Mouse (Mus musculus) CH12F3 (cell line): ENCODE results near the gene Btbd2.

Experiments used
- in situ Hi-C: fragments of 300-500 bp; cut with MboI; formaldehyde crosslinking; loops from 2 replicates; pipeline ENCODE4 v1.14.3; 2020; ENCODE audit warnings: low sequenced_read_pairs

Gene Btbd2

GRCm38 (mm10) chr10:80671936-80672690, 15.2 kb upstream of the Btbd2 start:
- in situ Hi-C loops: no loop called here

- in situ Hi-C loops: no loop called here
These were observed 14.4 kb upstream of the Btbd2 start for GRCm38 (mm10) chr10:80671251-80671650.

- in situ Hi-C loops: no loop called here
These were observed 13.7 kb upstream of the Btbd2 start for GRCm38 (mm10) chr10:80670531-80670930.

DNA sequence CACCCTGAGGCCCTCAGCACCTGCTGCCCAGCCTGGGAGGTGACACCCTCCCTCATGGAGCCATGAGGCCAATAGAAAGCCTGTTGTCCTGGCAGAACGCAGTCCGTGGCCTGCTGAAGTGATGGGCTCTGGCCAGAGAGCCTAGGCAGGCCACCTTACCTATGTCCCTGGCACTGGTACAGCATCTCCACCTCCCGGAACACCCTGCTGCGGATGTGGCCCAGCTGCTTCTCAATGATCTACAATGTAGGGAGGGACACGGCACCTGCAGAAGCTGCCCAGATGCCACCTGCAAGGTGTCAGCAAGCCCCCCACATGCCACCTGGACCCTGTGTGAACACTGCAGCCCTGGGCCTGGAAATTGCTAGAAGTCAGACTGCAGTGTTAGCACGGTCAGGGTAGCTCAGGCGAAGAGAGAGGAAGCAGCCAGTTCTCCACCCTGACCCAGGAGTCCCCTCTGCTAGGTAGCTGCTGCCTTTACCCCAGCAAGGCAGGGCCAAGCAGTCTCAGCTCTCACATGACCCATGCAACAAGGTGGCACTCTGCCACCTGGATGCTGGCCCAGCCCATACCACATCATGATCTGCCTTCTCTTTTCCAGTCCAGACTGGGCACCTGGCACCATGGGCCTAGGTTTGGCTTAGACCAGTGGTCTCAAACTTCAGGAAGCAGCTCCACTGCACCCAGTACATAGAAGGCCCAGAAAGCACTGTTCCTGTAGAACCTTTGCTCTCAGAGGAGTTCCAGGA, 13.0 kb upstream of the Btbd2 start:
- in situ Hi-C loops: no loop called here

GRCm38 (mm10) chr10:80669018-80669417, 12.1 kb upstream of the Btbd2 start:
- in situ Hi-C loops: no loop called here

DNA sequence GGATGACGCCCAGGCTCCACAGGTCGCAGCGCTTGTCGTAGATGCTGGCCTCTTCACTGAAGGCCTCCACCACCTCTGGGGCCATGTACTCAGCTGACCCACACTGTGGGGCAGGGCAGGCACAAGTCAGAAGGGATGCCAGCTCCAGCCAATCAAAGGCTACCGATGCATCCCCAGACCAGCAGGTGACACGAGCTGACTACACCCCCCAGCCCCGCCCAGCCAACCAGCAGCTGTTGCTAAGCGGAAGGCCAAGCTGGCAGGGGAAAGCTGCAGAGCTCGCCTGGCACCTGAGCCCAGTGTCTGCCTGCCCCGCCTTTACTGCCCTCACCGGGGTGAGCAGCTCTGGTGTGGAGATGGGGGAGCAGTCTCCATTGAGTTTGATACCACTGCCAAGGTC, 11.7 kb upstream of the Btbd2 start:
- in situ Hi-C loops: no loop called here

GRCm38 (mm10) chr10:80666837-80667412, 10.1 kb upstream of the Btbd2 start:
- in situ Hi-C loops: no loop called here

DNA sequence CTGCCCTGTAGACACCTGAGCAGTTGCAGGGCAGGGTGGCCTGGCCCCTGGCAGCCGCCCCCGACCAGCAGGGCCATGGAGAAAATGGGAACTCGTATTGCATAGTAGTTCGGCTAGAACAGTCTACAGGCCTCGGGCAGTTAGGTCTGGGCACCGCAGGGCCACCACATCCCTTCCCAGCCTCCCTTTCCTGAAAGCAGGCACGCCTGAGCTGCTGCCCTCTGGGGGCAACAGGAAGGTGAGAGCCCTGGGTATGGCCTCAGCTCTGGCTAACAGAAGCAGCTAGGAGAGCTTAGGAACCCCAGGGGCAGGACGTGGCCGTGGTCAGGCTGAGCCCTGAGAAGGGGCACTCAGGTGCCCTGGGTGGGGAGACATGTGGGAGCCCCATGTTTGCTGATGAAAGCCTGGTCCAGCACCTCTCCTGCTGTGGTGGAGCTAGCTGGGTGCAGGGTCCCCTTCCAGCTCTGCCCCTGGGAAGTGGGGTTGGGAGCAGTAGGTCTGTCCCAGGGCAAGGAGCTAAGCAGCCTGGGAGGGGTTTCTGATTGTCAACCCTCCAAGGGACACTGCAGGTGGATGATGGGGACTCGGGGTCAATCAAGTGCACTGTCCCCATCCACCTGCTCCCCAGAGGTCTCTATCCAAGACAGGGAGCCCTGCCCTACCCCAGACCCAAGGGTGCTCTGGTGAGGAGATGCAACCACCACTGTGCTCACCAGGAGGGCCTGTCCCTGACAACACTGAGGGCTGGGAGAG, 9.3 kb upstream of the Btbd2 start:
- in situ Hi-C loops: no loop called here

- in situ Hi-C loops: no loop called here
These were observed 8.6 kb upstream of the Btbd2 start for GRCm38 (mm10) chr10:80665459-80665858.

DNA sequence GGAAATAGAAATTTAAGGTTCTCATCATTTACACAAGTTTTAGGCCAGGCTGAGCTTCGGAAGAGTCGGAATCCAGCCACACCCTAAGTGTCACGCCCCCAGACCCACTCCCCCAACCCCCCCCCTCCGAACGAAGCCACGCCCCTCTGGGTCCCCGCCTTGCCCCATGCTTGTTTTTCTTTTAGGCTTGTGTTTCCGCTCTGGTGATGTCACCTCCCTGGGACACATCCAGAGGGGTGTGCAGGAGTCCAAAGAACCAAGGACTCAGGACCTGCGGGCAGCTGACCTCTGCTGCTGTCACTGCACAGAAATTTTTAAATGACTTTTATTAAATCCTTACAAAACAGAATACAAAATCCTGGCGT, 8.1 kb upstream of the Btbd2 start:
- in situ Hi-C loops: no loop called here

DNA sequence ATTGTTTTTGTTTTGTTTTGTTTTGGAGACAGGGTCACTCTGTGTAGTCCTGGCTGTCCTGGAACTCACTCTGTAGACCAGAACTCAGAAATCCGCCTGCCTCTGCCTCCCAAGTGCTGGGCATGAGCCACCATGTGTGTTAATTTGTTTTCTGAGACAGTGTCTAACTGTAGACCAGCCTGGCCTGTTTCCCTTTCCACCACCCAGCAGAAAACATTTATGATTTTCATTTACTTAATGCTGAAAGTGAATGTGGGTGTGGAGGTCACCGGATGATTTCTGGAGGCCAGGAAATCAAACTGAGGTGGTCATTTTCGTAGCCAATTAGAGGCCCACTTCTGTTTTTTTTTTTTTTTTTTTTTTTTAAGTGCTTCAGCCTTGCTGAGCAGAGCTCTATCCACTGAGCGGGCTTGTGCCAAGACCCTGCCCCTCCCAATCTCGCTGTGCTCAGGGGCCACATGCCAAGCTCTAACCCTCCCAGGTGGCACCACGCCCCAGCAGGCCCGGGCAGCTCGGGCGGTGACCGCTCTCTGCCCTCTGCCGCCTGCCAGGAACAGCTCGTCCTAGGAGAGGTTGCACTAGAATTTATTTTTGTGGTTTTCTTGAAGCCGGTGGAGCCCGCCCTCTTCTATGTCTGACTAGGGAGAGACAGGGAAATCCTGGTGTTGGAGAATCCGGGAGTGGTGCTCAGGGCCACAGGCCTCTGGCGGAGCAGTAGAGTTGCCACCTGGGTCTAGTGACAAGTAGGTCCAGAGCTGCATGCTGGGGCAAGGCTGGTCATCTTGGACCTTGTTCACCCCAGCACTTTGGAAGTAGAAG, 7.5 kb upstream of the Btbd2 start:
- in situ Hi-C loops: no loop called here

- in situ Hi-C loops: no loop called here
These were observed 6.8 kb upstream of the Btbd2 start for GRCm38 (mm10) chr10:80663485-80664196.

DNA sequence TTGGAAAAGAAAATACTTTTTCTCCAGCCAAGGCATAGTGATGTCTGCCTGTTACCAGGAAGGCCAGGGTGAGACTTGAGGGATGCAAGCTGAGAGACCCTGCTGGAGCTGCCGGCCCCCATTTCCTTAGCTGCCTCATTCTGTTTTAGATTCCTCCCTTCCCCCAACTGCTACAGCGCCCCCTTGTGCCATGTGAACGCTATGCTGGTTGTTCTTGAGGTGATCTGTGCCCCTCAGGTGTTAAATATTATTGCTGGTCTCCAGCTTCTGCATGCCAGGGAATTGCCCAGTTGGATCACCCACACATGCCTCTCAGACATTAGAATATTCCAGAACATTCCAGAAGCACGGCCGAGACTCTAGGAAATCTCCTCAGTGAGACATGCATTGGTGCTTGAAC, 4.3 kb upstream of the Btbd2 start:
- in situ Hi-C loops: no loop called here

- in situ Hi-C loops: no loop called here
These were observed 2.3 kb upstream of the Btbd2 start for GRCm38 (mm10) chr10:80659213-80659612.

DNA sequence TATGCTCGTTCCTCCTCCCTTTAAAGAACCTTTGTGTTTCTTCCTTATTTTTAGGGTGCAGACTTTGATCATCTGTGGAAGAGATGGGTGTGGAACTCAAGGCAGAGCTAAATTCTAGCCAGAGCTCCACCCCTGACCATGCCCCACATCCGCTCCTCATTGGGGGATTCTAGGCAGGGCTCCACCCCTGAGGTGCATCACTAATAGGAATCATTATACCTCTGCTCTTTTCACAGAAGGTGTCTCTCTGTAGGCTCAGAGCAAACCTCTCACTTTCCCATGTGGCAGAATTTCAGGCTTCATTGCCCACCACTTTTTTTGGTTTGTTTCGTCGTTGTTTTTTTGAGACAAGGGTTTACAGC, 2.0 kb upstream of the Btbd2 start:
- in situ Hi-C loops: no loop called here

DNA sequence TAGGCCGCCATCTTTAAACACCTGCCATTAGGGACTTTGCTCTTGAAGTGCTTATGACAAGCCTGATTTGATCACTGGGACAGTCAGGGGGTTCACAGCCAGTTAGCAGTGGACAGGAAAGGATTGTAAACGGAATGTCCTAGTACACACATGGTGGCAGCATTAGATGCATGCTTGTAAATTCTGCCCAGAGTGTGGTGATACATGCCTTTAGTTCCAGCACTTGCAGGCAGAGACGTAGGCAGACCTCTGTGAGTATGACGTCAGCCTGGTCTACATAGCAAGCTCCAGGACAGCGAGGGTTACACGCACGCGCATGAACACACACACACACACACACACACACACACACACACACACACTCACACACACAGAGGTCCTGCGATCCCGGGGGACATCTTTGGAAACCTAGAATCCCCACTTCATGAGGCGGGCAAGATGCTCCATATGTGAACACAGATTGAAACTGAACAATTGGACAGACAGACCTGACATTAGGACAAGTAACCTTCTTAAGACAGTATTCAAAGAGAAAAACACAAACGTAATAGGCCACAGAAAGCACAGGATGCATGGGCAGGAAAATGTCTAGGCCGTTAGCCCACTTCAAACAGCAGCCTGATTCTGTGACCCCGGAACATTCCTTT, 1.4 kb upstream of the Btbd2 start:
- in situ Hi-C loops: no loop called here

DNA sequence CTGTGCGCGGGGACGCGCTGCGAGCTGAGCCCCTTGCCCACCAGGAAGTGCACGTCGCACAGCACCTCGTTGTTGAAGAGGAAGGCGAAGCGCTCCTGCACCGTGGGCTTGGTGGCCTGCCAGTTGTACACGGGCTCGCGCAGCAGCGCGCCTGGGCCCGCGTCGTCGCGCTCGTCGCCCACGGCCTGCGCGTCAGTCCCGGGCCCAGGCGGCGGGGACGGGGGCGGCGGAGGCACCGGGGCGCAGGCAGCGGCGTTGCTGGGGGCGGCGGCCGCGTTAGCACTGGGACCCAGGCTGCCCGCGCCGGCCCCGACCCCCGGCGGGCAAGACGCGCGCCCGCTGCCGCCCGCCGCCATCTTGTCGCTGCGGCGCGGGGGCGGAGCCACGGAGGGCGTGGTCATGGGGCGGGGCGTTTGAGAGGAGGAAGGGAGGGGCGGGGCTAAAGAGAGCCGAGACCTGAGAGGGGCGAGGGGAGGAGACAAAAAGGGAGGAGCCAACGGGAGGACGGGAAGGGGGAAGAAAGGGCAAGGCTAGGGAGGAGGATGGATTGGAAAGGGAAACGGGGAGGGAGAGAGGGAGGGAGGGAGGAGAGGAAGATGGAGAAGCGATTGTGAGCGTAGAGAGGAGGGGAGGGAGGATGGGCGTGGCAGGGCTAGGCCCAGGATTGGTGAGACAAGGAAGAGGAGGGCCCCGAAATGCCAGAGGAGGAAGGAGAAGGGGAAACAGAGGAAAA, 575 bp downstream of the Btbd2 start:
- in situ Hi-C loops: no loop called here

GRCm38 (mm10) chr10:80655406-80656129, 1.3 kb downstream of the Btbd2 start:
- in situ Hi-C loops: no loop called here
